19 mouse cellular contexts compared by ENCODE assay signal in genomic region chr15:9110526-9111347, GRCm38 (mm10). TPM values are rescaled to one million over a fixed set of nuclear protein-coding genes. Genes with fewer than 3 reads are reported as not detected.
DNase-seq lines count a peak whose midpoint lies in the region; ATAC-seq and TF ChIP-seq lines count a peak whose summit lies in the region.
"Had no signal": no experiment of that assay in that cellular context is flagged by ENCODE, and none has a peak within 500 bp of the region (broad histone marks: within the 10 kb centered on the region; RNA-seq: fewer than 3 reads in every experiment).

No protein-coding gene starts in this region.

- no peak overlapping the region for H3K4me2 ChIP-seq in hindbrain, embryonic 14.5 days (replicated peaks)
- no peak overlapping the region for H3K4me2 ChIP-seq in midbrain, embryonic 11.5 days
- H3K4me2 ChIP-seq in midbrain, embryonic 15.5 days = no peak overlapping the region
- no peak overlapping the region for H3K4me2 ChIP-seq in stomach, postnatal 0 days (replicated peaks; ENCODE audit: low read depth)
- H3K4me2 ChIP-seq: embryonic facial prominence, embryonic 12.5 days; forebrain, embryonic 12.5 days; heart, embryonic 13.5 days; hindbrain, embryonic 12.5 days had no signal

- H3K9ac ChIP-seq in hindbrain, embryonic 14.5 days = no peak overlapping the region
- H3K9ac ChIP-seq in midbrain, embryonic 11.5 days (ENCODE audit: low read length) = no peak overlapping the region
- no peak overlapping the region for H3K9ac ChIP-seq in midbrain, embryonic 15.5 days
- no peak overlapping the region for H3K9ac ChIP-seq in stomach, postnatal 0 days (ENCODE audit: low read length)
- H3K9ac ChIP-seq: embryonic facial prominence, embryonic 12.5 days; forebrain, embryonic 12.5 days; heart, embryonic 13.5 days; hindbrain, embryonic 12.5 days had no signal

- H3K4me1 ChIP-seq in hindbrain, embryonic 14.5 days (replicated peaks; ENCODE audit: control insufficient read depth, insufficient read depth, low read length) = no peaks in the 10 kb centered on the region
- no peaks in the 10 kb centered on the region for H3K4me1 ChIP-seq in hindbrain, embryonic 10.5 days (replicated peaks)
- H3K4me1 ChIP-seq in midbrain, embryonic 11.5 days (ENCODE audit: control insufficient read depth, insufficient read depth, low read length) = no peaks in the 10 kb centered on the region
- H3K4me1 ChIP-seq in midbrain, embryonic 15.5 days = no peaks in the 10 kb centered on the region
- H3K4me1 ChIP-seq in stomach, postnatal 0 days (replicated peaks; ENCODE audit: control insufficient read depth, insufficient read depth) = no peaks in the 10 kb centered on the region
- H3K4me1 ChIP-seq: embryonic facial prominence, embryonic 12.5 days; forebrain, embryonic 12.5 days; hindbrain, embryonic 12.5 days had no signal

- no peak overlapping the region for H3K27ac ChIP-seq in hindbrain, embryonic 14.5 days
- H3K27ac ChIP-seq in hindbrain, embryonic 10.5 days = no peak overlapping the region
- H3K27ac ChIP-seq in midbrain, embryonic 11.5 days (ENCODE audit: low read depth, low read length) = no peak overlapping the region
- no peak overlapping the region for H3K27ac ChIP-seq in midbrain, embryonic 15.5 days
- H3K27ac ChIP-seq in stomach, postnatal 0 days (replicated peaks) = no peak overlapping the region
- H3K27ac ChIP-seq: embryonic facial prominence, embryonic 12.5 days; forebrain, embryonic 12.5 days; heart, embryonic 13.5 days; hindbrain, embryonic 12.5 days; hindbrain, postnatal 0 days had no signal

- H3K36me3 ChIP-seq in hindbrain, embryonic 14.5 days (replicated peaks; ENCODE audit: control insufficient read depth, insufficient read depth) = peaks cover 65% of the 10 kb centered on the region
- H3K36me3 ChIP-seq in hindbrain, embryonic 10.5 days = peaks cover 79% of the 10 kb centered on the region
- H3K36me3 ChIP-seq in midbrain, embryonic 11.5 days (ENCODE audit: control insufficient read depth, insufficient read depth, low read length) = peaks cover 9% of the 10 kb centered on the region
- H3K36me3 ChIP-seq in midbrain, embryonic 15.5 days (replicated peaks) = peaks cover 15% of the 10 kb centered on the region
- H3K36me3 ChIP-seq in stomach, postnatal 0 days (ENCODE audit: control insufficient read depth, insufficient read depth, low read length) = peaks cover 4% of the 10 kb centered on the region; the same call in 1 of the 2 replicates

- H3K27me3 ChIP-seq in hindbrain, embryonic 14.5 days (ENCODE audit: control insufficient read depth, insufficient read depth, low read length) = no peaks in the 10 kb centered on the region
- H3K27me3 ChIP-seq in hindbrain, embryonic 10.5 days (ENCODE audit: insufficient read depth, poor library complexity, severe bottlenecking) = no peaks in the 10 kb centered on the region
- no peaks in the 10 kb centered on the region for H3K27me3 ChIP-seq in midbrain, embryonic 11.5 days (ENCODE audit: control insufficient read depth, insufficient read depth, low read length)
- no peaks in the 10 kb centered on the region for H3K27me3 ChIP-seq in midbrain, embryonic 15.5 days (replicated peaks)
- no peaks in the 10 kb centered on the region for H3K27me3 ChIP-seq in stomach, postnatal 0 days (ENCODE audit: control insufficient read depth, insufficient read depth, low read length)
- H3K27me3 ChIP-seq: embryonic facial prominence, embryonic 12.5 days; forebrain, embryonic 12.5 days; heart, embryonic 13.5 days; hindbrain, embryonic 12.5 days had no signal

- no peaks in the 10 kb centered on the region for H3K9me3 ChIP-seq in hindbrain, embryonic 14.5 days (ENCODE audit: control insufficient read depth, low read length)
- no peaks in the 10 kb centered on the region for H3K9me3 ChIP-seq in hindbrain, embryonic 10.5 days
- H3K9me3 ChIP-seq in midbrain, embryonic 11.5 days (ENCODE audit: control insufficient read depth, low read length) = no peaks in the 10 kb centered on the region
- H3K9me3 ChIP-seq in midbrain, embryonic 15.5 days = no peaks in the 10 kb centered on the region
- H3K9me3 ChIP-seq in stomach, postnatal 0 days (ENCODE audit: control insufficient read depth, low read length) = no peaks in the 10 kb centered on the region
- H3K9me3 ChIP-seq: embryonic facial prominence, embryonic 12.5 days; forebrain, embryonic 12.5 days; heart, embryonic 13.5 days; hindbrain, embryonic 12.5 days had no signal

- no peak overlapping the region for H3K4me3 ChIP-seq in hindbrain, embryonic 14.5 days (replicated peaks; ENCODE audit: low read length)
- no peak overlapping the region for H3K4me3 ChIP-seq in hindbrain, embryonic 10.5 days
- H3K4me3 ChIP-seq in midbrain, embryonic 11.5 days (ENCODE audit: low read depth, low read length) = no peak overlapping the region
- no peak overlapping the region for H3K4me3 ChIP-seq in midbrain, embryonic 15.5 days
- no peak overlapping the region for H3K4me3 ChIP-seq in stomach, postnatal 0 days (ENCODE audit: low read depth, low read length)
- H3K4me3 ChIP-seq: embryonic facial prominence, embryonic 12.5 days; forebrain, embryonic 12.5 days; heart, embryonic 13.5 days; hindbrain, embryonic 12.5 days had no signal

- no peak for DNase-seq in hindbrain, embryonic 14.5 days (ENCODE audit: low spot score)
- DNase-seq in hindbrain, embryonic 10.5 days (ENCODE audit: low spot score) = no peak
- DNase-seq in midbrain, embryonic 11.5 days (ENCODE audit: low spot score, missing footprints) = peak; percentile 79
- no peak for DNase-seq in layer of hippocampus, adult 9-10 months (ENCODE audit: low spot score)
- DNase-seq in stomach, postnatal 0 days (ENCODE audit: low spot score) = no peak
- DNase-seq: adrenal gland, adult 8-10 months; adrenal gland, postnatal 36 days; cerebellum, adult 2 months; cerebellum, postnatal 10 days; gastrocnemius, postnatal 10 days; heart, postnatal 36 days had no signal

- no peak for TF ChIP-seq CTCF in stomach, postnatal 0 days (IDR thresholded peaks at IDR 0.05; ENCODE audit: low read depth)

- ATAC-seq in hindbrain, embryonic 14.5 days (ENCODE audit: low FRiP score) = 0 out of 2 replicates have a peak, but pooled peaks have one; percentile 8
- no peak for ATAC-seq in midbrain, embryonic 11.5 days (ENCODE audit: low FRiP score)
- no peak for ATAC-seq in midbrain, embryonic 15.5 days (replicated peaks)
- ATAC-seq in granulocyte monocyte progenitor cell, adult 5-6 weeks (replicated peaks; ENCODE audit: poor library complexity, severe bottlenecking) = peak; percentile 52; the same call in 1 of the 2 replicates
- ATAC-seq in stomach, postnatal 0 days (ENCODE audit: low FRiP score, low TSS enrichment) = no peak
- ATAC-seq: forebrain, embryonic 16.5 days; hindbrain, postnatal 0 days had no signal

- 86% methylated on average over 6 of the region's 6 CpGs for WGBS in hindbrain, embryonic 14.5 days
- 90% methylated on average over 6 of the region's 6 CpGs for WGBS in hindbrain, embryonic 10.5 days
- 90% methylated on average over 6 of the region's 6 CpGs for WGBS in midbrain, embryonic 11.5 days
- WGBS in midbrain, embryonic 15.5 days = 86% methylated on average over 6 of the region's 6 CpGs
- WGBS in stomach, postnatal 0 days = 84% methylated on average over 6 of the region's 6 CpGs

- no peak for TF ChIP-seq EP300 in stomach, postnatal 0 days (optimal IDR thresholded peaks at IDR 0.05)

RNA-seq across cellular contexts. Expression of gene Lmbrd2, which starts 29.6 kb away (rescaled TPM):
- polyA plus RNA-seq in hindbrain, embryonic 14.5 days (2014; fragmentation: Nextera tagmentation; extraction: Ambion mirVana) = 7.6 and 8.5 TPM in 2 replicates
- 1.8 and 2.6 TPM in 2 replicates for polyA plus RNA-seq in hindbrain, embryonic 10.5 days (2016; fragmentation: Nextera tagmentation; extraction: Ambion mirVana)
- 4.4 and 5.2 TPM in 2 replicates for polyA plus RNA-seq in midbrain, embryonic 11.5 days (2014; fragmentation: Nextera tagmentation; extraction: Ambion mirVana)
- polyA plus RNA-seq in midbrain, embryonic 15.5 days (2015; fragmentation: Nextera tagmentation; extraction: Ambion mirVana) = 3.3 and 4.3 TPM in 2 replicates
- total RNA-seq in granulocyte monocyte progenitor cell, adult 5-6 weeks (2014; fragmentation: Nextera tagmentation) = 10.1 and 16.1 TPM in 2 replicates
- total RNA-seq in granulocyte monocyte progenitor cell, adult 5-6 weeks (2017) = 6.6 and 7.0 TPM in 2 replicates
- 2.7 and 3.1 TPM in 2 replicates for polyA plus RNA-seq in stomach, postnatal 0 days (2015; fragmentation: Nextera tagmentation; extraction: Ambion mirVana)

RNA-seq across cellular contexts. Expression of gene Nadk2, which starts 39.7 kb away (rescaled TPM):
- 37.8 and 38.4 TPM in 2 replicates for polyA plus RNA-seq in hindbrain, embryonic 14.5 days (2014; fragmentation: Nextera tagmentation; extraction: Ambion mirVana)
- polyA plus RNA-seq in hindbrain, embryonic 10.5 days (2016; fragmentation: Nextera tagmentation; extraction: Ambion mirVana) = 26.8 and 31.0 TPM in 2 replicates
- 36.8 and 43.6 TPM in 2 replicates for polyA plus RNA-seq in midbrain, embryonic 11.5 days (2014; fragmentation: Nextera tagmentation; extraction: Ambion mirVana)
- polyA plus RNA-seq in midbrain, embryonic 15.5 days (2015; fragmentation: Nextera tagmentation; extraction: Ambion mirVana) = 25.7 and 25.8 TPM in 2 replicates
- total RNA-seq in granulocyte monocyte progenitor cell, adult 5-6 weeks (2014; fragmentation: Nextera tagmentation) = 31.8 and 52.6 TPM in 2 replicates
- 57.9 and 63.5 TPM in 2 replicates for total RNA-seq in granulocyte monocyte progenitor cell, adult 5-6 weeks (2017)
- polyA plus RNA-seq in stomach, postnatal 0 days (2015; fragmentation: Nextera tagmentation; extraction: Ambion mirVana) = 13.3 and 13.7 TPM in 2 replicates

RNA-seq across cellular contexts. Expression of gene Skp2, which starts 44.5 kb away (rescaled TPM):
- polyA plus RNA-seq in hindbrain, embryonic 14.5 days (2014; fragmentation: Nextera tagmentation; extraction: Ambion mirVana) = 19.7 and 25.7 TPM in 2 replicates
- 85.2 and 108 TPM in 2 replicates for polyA plus RNA-seq in hindbrain, embryonic 10.5 days (2016; fragmentation: Nextera tagmentation; extraction: Ambion mirVana)
- polyA plus RNA-seq in midbrain, embryonic 11.5 days (2014; fragmentation: Nextera tagmentation; extraction: Ambion mirVana) = 121 and 126 TPM in 2 replicates
- 19.7 and 21.5 TPM in 2 replicates for polyA plus RNA-seq in midbrain, embryonic 15.5 days (2015; fragmentation: Nextera tagmentation; extraction: Ambion mirVana)
- total RNA-seq in granulocyte monocyte progenitor cell, adult 5-6 weeks (2014; fragmentation: Nextera tagmentation) = 25.1 and 36.9 TPM in 2 replicates
- total RNA-seq in granulocyte monocyte progenitor cell, adult 5-6 weeks (2017) = 22.4 and 32.4 TPM in 2 replicates
- 8.6 and 9.7 TPM in 2 replicates for polyA plus RNA-seq in stomach, postnatal 0 days (2015; fragmentation: Nextera tagmentation; extraction: Ambion mirVana)

Comparison
In these comparisons a context has a peak if more than half of its experiments do, and no peak if none do; other contexts are left out.
1. ATAC-seq: peak in hindbrain, embryonic 14.5 days (single experiment) and granulocyte monocyte progenitor cell, adult 5-6 weeks (single experiment); none in midbrain, embryonic 11.5 days (single experiment), midbrain, embryonic 15.5 days (single experiment) and stomach, postnatal 0 days (single experiment).